Mouse (Mus musculus) testis, postnatal 14 days (tissue): Measurements from ENCODE around the gene Gng2.

Experiments used
- DNase-seq: peaks from one replicate; pipeline ENCODE4 v3.0.0; 2021; ENCODE audit warnings: low spot score

Gng2 gene

GRCm38 (mm10) chr14:19977271-19978024, at the start of gene Gng2:
Gene Gng2 (minus strand): TSS chr14:19977627.
- no peak for DNase-seq

DNA sequence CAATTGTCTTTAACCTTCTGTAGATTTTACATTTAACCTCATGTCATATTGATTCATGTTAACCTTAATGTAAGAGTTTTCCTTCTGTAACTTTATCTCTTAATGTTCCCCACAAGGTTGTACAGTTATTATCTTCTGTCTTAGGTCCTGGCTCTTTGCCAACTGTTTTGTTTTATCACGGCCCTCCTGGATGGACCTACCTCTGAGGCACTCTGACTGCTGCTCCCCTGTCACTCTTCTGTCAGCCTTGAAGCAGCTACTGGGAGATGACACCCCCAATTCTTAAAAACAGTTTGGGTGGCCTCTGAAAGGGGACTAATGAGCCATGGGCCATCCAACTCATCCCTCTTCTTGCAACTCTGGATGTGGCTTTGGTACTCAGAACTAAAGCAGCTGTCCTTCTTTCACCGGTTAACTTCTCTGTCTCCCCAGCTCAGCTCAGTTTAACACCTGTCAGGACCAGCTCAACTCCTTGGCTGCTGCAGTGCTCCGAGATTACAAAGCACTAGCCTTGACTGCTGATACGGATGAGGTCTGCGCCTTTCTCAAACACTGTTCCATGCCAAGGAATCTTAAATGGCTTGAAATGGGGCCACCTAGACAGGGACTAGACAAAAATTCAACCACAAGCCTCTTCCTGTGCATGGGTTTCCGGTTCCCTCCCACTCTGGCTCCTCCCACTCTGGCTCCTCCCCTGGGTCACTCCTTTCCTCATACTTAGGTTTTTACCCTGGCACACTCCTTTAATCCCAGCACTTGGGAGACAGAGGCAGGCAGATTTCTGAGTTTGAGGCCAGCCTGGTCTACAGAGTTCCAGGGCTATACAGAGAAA, 47.7 kb upstream of the Gng2 start:
- no peak for DNase-seq

- no peak for DNase-seq
These were observed 46.5 kb upstream of the Gng2 start for GRCm38 (mm10) chr14:20023939-20024338.

GRCm38 (mm10) chr14:20019486-20019885, 42.1 kb upstream of the Gng2 start:
- no peak for DNase-seq

- DNase-seq, result no peak
These were observed 35.3 kb upstream of the Gng2 start for GRCm38 (mm10) chr14:20012506-20013275.

- no peak for DNase-seq
These were observed 30.0 kb upstream of the Gng2 start for GRCm38 (mm10) chr14:20007446-20007845.

- DNase-seq, result no peak
These were observed 27.4 kb upstream of the Gng2 start for GRCm38 (mm10) chr14:20004777-20005289.

DNA sequence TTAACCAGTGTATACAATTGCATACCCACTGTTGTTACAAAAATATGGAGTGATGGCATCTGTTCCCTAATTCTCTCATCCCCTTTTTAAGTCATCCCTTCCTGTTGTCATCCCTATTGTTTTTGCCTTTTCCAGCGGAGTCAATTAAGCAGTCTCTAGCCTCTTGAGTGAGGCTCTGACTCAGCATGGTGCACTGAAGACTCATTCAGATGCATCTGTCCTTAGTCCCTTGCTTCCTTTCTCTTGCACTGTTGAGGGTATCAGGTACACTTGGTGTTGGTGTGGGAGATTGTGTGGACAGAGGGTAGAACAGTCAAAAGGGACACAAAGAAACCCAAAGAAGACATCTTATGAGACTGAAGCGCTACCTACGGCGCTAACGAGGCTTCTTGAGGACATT, 19.4 kb upstream of the Gng2 start:
- no peak for DNase-seq

DNA sequence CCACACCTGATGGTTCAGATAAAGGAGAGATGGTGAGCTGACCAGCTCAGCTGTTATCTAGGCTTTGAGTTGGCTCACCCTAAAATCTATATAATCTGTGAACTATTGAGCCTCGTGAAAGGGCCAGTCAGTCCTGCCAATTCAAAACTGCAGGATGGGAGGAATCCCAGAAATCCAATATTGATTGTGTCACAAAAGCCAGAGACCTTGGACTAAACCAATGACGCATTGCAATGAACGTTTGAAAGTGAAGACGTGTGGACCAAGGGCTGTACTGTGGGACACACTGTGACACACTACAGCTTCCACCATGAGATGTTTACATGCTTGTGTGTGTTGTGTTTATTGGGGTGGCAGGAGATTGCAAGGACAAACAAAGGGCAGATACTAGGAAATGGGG, 18.5 kb upstream of the Gng2 start:
- no peak for DNase-seq

- no peak for DNase-seq
These were observed 16.6 kb upstream of the Gng2 start for GRCm38 (mm10) chr14:19994068-19994467.

- DNase-seq, result no peak
These were observed 16.1 kb upstream of the Gng2 start for GRCm38 (mm10) chr14:19993570-19993883.

DNA sequence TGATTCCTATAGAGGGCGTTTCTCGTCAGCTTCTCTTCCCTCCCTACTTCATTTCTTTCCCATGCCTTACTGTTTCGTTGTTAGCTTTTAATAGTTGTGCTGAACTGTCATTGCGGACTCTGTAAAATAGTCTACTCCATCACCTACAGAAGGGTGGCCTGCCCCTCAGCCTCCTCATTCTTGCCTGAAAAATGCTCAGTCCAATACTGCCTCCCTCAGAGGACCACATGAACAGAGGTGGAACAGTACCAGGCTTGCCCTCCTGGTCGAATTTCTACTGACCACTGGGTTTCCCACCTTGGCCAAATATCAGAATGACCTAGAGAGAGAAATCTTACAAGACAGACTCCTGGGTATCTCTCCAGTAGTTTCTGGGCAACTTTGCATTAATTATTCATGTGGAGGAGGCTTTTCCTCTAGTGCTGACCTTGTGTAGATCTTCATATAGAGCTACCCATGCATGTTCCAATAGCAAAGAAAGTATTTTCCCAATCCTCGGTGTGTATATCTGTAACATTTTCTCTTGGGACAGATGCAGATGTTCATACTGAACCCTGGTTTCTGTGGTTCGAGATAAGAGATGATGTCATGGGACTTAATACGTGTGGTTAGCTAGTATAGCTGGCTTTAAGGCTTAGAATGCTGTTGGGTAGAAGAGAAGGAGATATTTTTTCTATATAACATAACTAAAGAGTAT, 15.6 kb upstream of the Gng2 start:
- no peak for DNase-seq

- no peak for DNase-seq
These were observed 14.4 kb upstream of the Gng2 start for GRCm38 (mm10) chr14:19991861-19992260.

- no peak for DNase-seq
These were observed 13.1 kb upstream of the Gng2 start for GRCm38 (mm10) chr14:19990436-19990993.

DNA sequence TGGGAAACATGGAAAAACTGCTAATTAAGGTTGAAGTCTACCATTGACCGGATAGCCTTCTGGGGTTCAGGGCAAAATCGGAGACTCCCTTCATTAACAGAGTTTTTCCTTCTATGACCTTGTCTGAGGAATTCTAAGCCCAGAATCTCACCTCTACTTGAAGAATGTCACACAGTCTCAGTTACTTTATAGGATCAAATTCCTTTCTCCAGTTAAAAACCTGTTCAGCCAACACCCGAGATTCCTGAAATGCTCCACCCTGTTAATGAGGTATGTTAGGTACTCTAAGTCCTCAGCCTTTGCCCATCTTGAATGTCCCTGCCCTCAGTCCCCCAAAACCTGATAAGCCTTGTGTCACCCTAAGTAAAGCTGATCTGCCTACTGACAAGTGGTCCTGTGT, 11.0 kb upstream of the Gng2 start:
- no peak for DNase-seq

DNA sequence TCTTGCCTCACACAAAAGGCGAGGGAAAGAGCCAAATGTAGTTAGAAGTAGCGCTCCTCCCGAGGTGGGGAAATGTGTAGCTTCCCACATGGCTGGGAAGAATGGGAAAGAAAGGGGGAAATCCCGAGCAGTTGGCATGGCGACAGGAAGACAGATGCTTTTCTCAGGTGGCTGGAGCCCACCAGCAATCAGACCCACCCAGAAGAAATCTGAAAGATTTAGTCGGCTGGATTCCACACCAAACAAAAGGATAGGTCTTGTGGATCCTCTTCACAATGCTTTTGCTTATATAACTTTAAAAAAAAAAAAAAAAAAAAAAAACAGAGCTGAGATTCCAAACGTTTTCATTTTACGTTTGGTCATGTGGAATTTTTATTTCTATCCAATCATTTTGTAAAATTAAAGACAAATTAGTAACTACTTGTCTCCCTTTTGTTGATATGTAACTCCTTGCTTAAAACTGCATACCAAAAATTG, 10.0 kb upstream of the Gng2 start:
- DNase-seq, result no peak

DNA sequence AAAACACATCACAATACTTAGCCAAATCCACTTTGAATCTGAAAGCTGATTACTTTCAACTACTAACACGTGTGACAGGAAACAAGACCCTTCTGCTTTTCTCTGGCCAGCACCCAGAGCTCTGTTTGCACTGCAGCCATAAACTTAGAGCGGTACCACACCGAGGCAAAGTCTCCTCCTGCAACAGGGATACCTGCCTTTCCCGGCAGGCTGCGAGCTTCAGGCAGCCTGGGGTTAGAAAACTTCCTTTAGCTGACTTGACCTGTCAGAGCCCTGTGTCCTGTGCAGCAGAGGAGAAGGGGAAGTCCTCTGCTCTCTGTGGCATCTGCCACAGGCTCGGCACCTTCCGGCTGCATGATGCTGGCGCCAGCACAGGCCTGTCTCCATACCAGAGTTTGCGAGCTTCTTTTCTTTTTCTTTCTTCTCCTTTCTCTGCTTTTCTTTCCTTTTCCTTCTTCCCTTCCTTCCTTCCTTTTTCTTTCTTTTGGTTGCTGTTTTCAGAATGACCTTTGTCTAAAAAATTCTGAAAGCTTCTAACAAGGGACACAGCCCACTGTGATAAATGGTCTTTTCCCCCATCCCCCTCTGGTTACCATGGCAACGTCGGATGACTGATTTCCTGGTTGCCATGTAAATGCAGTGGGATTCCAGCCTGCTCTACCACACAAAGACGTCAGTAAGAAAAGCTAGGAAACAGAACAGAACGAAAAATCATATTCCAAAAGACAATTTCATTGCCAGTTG, 9.4 kb upstream of the Gng2 start:
- DNase-seq, result peak; percentile 31

GRCm38 (mm10) chr14:19985912-19986613, 8.6 kb upstream of the Gng2 start:
- DNase-seq, result no peak

DNA sequence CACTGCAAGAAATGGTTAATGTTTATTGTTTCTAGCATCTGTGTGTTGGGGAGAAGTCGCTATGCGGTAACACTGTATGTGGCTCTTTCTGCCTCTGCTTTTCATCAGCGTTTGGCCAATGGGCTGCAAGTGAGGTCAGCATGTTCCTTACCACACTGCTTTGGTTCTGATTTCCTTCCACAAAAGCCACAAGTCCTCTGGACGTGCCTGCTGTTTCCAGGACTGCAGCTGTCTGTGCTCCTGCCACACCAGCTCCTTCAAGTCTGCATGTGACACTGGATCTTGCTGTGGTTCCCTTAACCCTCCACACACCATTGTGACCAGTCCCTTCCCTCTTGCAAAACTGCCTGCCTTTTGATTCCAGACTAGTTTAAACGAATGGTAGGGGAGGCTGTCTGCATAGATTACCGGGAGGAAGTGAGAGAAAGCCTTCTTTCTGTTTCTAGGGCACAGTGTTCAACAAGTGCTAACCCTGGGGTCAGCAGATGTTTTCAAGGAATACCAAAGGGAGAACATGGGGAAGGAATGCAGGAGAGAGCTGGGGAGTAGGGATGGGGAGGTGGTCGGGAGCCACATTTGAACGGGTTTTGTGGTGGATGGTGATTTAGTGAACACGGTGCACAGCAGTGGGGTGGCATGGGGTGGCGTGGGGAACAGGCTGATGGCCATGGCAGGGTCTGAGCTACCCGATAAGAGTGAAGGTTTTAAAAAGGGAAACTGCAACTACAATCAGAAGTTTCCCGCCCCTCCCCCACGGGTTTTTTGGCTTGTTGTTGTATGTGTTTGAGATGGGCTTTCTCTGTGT, 7.9 kb upstream of the Gng2 start:
- DNase-seq, result no peak
